13 mouse cellular contexts compared by ENCODE assay signal in genomic region chrX:12062121-12062931, GRCm38 (mm10).
DNase-seq lines count a peak whose midpoint lies in the region; ATAC-seq lines count a peak whose summit lies in the region.
"Had no signal": no experiment of that assay in that cellular context is flagged by ENCODE, and none has a peak within 500 bp of the region (broad histone marks: within the 10 kb centered on the region; RNA-seq: fewer than 3 reads in every experiment).

No protein-coding gene starts in this region.

- peak; percentile 47; the same call in 1 of the 2 replicates for ATAC-seq in forebrain, embryonic 11.5 days (replicated peaks; ENCODE audit: low FRiP score)
- ATAC-seq in midbrain, embryonic 12.5 days (ENCODE audit: low FRiP score, low read depth): peak; percentile 13

- H3K9ac ChIP-seq in forebrain, embryonic 11.5 days (ENCODE audit: low read length): no peak overlapping the region
- no peak overlapping the region for H3K9ac ChIP-seq in midbrain, embryonic 12.5 days (replicated peaks)
- H3K9ac ChIP-seq: lung, embryonic 14.5 days had no signal

- H3K4me3 ChIP-seq in forebrain, embryonic 11.5 days (ENCODE audit: low read depth, low read length): no peak overlapping the region
- no peak overlapping the region for H3K4me3 ChIP-seq in midbrain, embryonic 12.5 days
- H3K4me3 ChIP-seq: erythroblast, embryonic 14.5 days had no signal

- peak; percentile 10 for DNase-seq in embryo, embryonic 10 days (ENCODE audit: low spot score)
- no peak for DNase-seq in embryo, embryonic 10.5 days (ENCODE audit: low spot score)
- no peak for DNase-seq in forebrain, embryonic 11.5 days (ENCODE audit: low spot score)
- peak; percentile 47 for DNase-seq in induced T-regulatory cell, adult 2 months (ENCODE audit: low read depth)
- DNase-seq in spleen, adult 18-20 months: no peak
- DNase-seq in urinary bladder, postnatal 14 days (ENCODE audit: low spot score): no peak
- DNase-seq in adipocyte (ENCODE audit: low spot score): no peak
- DNase-seq: adrenal gland, adult 8-10 months; cerebellum, postnatal 14 days; heart, adult 18-20 months; lung, embryonic 14.5 days had no signal

- H3K4me1 ChIP-seq in forebrain, embryonic 11.5 days (replicated peaks; ENCODE audit: control insufficient read depth, insufficient read depth, low read length): peaks cover 25% of the 10 kb centered on the region
- H3K4me1 ChIP-seq in midbrain, embryonic 12.5 days: peaks cover 66% of the 10 kb centered on the region

- WGBS in forebrain, embryonic 11.5 days: 5% methylated on average over 24 of the region's 24 CpGs
- 8% methylated on average over 24 of the region's 24 CpGs for WGBS in midbrain, embryonic 12.5 days

- peaks cover 4% of the 10 kb centered on the region; the same call in 1 of the 2 replicates for H3K27me3 ChIP-seq in forebrain, embryonic 11.5 days (ENCODE audit: control insufficient read depth, insufficient read depth, low read length)
- peaks cover 59% of the 10 kb centered on the region for H3K27me3 ChIP-seq in midbrain, embryonic 12.5 days

- no peaks in the 10 kb centered on the region; the same call in 1 of the 2 replicates for H3K36me3 ChIP-seq in forebrain, embryonic 11.5 days (ENCODE audit: control insufficient read depth, insufficient read depth, low read length)
- H3K36me3 ChIP-seq in midbrain, embryonic 12.5 days: peaks cover 16% of the 10 kb centered on the region

- no peaks in the 10 kb centered on the region for H3K9me3 ChIP-seq in forebrain, embryonic 11.5 days (ENCODE audit: control insufficient read depth, low read length)
- H3K9me3 ChIP-seq in midbrain, embryonic 12.5 days: no peaks in the 10 kb centered on the region

- peak overlapping the region; percentile 58 for H3K27ac ChIP-seq in forebrain, embryonic 11.5 days (ENCODE audit: low read depth, low read length)
- H3K27ac ChIP-seq in midbrain, embryonic 12.5 days (replicated peaks): peak overlapping the region; percentile 72

- H3K4me2 ChIP-seq in forebrain, embryonic 11.5 days (ENCODE audit: low read depth, low read length, severe bottlenecking): 0 out of 2 replicates have a peak overlapping the region, but pooled peaks have one; percentile 9
- peak overlapping the region; percentile 34 for H3K4me2 ChIP-seq in midbrain, embryonic 12.5 days (replicated peaks)
- H3K4me2 ChIP-seq: lung, embryonic 14.5 days had no signal

Comparison
In these comparisons a context has a peak if more than half of its experiments do, and no peak if none do; other contexts are left out.
1. DNase-seq: peak in embryo, embryonic 10 days (single experiment) and induced T-regulatory cell, adult 2 months (single experiment); none in embryo, embryonic 10.5 days (single experiment), forebrain, embryonic 11.5 days (single experiment), spleen, adult 18-20 months (0 of 2), urinary bladder, postnatal 14 days (single experiment) and adipocyte (single experiment).